Mouse (Mus musculus): Measurements from ENCODE around the gene Srsf12.

Gene Srsf12

DNA sequence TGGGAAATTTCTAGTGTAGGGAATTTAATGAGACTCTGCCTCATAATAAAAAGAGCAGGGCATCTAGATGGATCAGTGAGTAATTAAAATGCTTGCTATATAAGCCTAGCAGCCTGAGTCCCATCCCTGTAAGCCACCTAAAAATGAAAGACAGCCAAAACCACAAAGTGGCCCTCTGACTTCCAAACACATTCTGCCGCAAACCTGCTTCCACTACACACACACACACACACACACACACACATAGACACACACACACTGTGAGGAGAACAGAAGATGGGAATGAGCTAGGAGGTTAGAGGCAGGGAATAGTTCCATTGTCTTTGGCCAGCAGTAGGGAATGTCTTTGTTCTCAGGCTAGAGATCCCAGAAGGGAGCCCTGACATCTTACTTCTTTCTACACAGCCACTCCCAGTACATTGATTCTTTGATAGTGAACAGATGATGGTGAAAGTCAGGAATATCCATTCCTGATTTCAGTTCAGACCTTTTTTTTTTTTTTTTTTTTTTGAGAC, 41.0 kb downstream of the Srsf12 start:
- no peak for DNase-seq (ENCODE audit: low spot score in 2 of 2)

GRCm38 (mm10) chr4:33250867-33251266, 42.1 kb downstream of the Srsf12 start:
- no peak for DNase-seq (ENCODE audit: low spot score in 2 of 2)

DNA sequence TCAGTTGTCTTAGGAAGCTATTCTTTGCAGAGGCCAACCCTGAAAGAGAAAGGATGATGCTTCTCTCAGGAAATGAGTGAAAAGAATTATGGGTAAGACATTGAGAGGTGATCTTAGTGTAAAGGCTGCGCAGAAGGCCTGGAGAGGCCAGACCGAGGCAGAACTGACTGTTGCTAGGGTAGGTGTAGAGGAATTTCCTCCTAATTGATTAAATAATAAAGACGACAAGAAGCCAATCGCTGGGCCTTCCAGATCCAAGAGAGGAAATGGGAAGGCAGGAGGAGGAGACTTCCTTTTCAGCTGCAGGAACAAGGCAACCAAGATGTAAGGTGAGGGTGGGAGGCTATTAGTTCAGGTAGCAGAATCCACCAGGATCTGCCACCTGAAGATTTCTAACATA, 45.9 kb downstream of the Srsf12 start:
- no peak for DNase-seq (ENCODE audit: low spot score in 2 of 2)

DNA sequence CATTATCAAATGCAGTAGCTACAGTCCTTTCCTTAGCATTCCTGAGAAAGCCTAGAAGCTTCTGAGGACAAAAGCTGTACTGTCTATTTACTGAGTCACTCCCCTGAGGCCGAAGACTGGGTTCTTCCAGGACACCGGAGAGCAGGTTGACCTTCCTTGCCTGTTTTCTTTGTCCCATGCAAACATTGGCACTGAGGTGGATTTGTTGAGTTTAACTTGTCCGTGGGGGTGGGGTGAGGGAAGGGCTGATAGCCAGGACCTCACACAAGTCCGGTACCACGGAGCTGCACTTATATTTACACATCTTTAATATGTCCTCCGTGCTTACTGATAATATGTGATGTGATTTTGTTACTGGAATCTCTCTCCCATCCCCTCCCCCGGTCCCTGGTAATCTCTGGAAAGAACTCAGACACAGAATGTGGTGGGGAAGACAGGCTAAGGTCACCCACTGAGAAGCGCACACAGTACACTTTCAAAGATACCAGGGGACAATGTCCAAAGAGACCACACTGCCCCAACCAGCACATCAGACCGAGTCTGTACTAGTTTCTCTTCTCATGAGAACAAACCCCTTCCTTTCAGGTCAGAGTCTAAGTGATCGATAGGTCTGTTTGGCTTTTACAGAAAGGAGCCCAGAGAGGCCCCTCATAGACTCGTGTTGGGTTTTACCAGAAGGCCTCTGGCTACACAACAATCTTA, 48.6 kb downstream of the Srsf12 start:
- DNase-seq (ENCODE audit: low spot score in 2 of 2) = no peak

GRCm38 (mm10) chr4:33260311-33260710, 51.5 kb downstream of the Srsf12 start:
- DNase-seq (ENCODE audit: low spot score in 2 of 2) = no peak

- DNase-seq (ENCODE audit: low spot score in 2 of 2) = peak; percentile 24 to 41
These were observed 52.5 kb downstream of the Srsf12 start for GRCm38 (mm10) chr4:33261311-33261753.

DNA sequence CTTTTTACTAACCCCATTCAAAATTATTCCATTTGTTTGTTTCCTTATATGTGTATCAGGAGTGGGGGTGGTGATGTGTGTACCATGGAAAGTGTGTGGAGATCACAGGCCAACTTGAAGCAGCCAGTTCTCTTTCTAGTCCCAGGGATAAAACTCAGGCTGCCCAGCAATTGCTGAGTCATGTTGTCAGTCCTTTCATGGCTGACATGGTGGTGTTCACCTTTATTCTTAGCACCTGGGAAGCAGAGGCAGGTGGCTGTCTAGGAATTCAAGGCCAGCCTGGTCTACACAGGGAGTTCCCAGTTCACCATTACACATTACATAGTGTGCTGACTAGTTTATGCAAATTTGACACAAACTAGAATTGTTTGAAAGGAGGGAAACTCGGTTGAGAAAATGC, 54.1 kb downstream of the Srsf12 start:
- DNase-seq (ENCODE audit: low spot score in 2 of 2) = no peak

DNA sequence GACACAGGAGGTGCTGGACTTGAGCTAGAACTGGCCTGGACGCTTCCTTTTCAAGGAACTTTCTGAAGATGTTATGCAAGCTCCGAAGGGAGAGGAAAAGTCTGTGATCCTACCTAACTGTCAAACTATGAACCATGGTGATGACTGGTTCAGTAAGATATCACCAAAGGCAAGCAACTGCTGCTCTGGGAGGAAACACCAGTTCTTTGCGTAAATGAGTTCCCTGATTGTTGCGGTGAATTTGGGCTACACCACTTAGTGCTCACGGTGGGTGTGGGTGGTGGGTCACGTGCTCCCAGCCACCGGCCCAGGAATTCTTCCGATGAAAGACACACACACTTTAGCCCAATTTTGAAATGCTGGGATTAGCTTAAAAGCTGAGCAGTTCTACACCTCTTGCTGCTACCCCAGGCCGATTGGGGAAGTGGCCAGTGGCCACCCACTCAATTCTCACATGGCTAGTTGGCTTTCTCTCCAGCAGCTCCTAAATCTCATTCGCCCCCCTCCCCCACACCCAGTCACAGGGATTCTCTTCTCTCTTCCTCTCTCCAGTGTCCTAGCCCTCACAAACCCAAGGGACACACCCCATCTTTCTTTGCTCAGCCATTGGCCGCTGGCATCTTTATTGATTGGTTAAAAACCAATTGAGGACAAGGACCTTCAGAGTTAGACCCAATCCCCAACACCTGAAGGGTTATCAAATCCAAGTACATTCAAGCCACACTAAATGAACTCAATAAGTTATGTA, 56.4 kb downstream of the Srsf12 start:
- DNase-seq (ENCODE audit: low spot score in 2 of 2) = no peak

DNA sequence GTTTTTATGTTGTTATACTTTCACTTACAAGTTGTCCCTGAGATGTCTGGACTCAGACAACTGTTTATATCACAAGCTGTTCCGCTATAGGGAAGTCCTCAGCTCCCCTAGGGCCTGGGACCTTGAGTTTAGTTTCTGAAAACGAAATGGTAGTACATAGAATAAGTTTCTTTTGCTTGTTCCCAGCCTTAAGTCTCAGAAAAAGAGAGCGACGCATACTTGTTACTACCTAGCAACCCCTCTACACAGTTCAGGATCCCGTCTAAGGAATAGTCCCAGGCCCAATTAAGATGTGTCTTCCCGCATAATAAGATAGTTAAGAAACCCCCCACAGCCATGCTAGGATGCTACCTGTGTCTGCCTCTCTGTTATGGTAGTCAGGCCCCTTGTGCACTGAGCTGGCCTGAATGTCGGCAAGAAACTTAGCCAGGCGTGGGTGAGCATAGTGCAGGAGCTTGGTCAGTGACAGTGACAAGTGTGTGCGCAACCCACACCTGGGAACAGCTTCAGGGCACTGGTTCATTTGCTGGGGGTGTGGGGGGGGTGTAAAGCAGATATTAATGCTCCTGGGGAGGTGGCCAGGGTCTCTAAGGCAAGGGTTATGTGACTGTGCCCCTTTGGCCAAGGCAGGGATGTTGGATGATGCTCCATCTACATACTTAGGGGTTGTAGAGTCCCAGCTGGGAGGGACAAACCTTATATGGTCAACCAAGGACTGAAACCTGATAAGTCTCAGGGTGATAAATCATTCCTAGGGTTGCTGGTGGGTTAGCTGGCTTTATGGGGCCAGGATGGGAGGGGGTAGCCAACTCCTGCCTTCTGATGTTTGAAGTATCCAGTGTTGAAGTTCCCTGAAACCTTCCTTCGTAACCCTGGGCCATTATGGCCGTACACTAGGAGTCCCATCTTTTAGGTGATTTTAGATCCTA, 61.9 kb downstream of the Srsf12 start:
- DNase-seq (ENCODE audit: low spot score in 2 of 2) = no peak

GRCm38 (mm10) chr4:33273437-33273836, 64.6 kb downstream of the Srsf12 start:
- DNase-seq (ENCODE audit: low spot score in 2 of 2) = no peak

DNA sequence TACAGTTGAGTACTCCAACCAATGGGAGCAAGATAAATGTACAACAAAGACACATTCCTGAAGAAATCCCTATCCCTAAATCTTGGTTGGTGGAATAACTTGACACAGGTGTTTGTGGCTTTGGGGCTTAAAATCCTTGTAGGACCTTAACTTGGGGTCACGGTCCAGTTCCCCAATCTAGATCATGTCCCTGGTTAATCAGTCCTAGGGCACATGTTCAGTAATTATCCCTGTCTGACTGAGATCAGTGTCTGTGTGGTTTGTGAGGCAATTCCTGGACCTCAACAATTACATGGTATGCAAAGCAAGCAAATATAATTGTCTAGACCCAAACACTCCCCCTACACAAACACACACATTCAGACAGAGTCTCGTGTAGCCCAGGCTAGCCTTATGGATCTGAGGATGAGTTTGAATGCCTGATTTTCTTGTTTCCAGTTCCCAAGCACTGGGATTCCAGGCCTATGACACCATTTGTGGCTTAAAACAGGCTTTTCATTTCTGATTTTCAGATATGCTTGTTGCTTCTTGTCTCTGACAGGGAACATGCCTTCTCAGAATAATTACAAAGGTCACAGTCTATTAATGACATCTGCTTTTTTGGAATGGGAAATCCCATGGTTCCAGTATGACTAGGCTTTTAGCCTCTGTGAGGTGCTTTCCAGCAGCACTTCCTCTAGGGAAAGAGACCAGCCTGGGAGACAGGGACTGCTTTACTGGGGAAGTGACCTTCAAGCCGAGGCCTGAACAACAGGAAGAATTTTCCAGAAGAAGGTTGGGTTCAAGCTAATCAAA, 73.3 kb downstream of the Srsf12 start:
- peak in 1 of 2 experiments; percentile 18 for DNase-seq (ENCODE audit: low spot score in 2 of 2)
